Mouse (Mus musculus) forebrain, embryonic 12.5 days (tissue): ENCODE measurements around the gene Bcl11b. TPM values are rescaled to one million over a fixed set of nuclear protein-coding genes. Genes with fewer than 3 reads are reported as not detected.
A peak's percentile ranks its signal among the peaks of the same experiment; 100 is the strongest.

ENCODE experiments used
- ATAC-seq: fragments of 200-750 bp; cut with Nextera tagmentation; 2 replicates; pipeline ENCODE4 v1.8.0; 2017; ENCODE audit warnings: moderate TSS enrichment; ENCODE audit not compliant: low FRiP score
- H3K27ac ChIP-seq: fragments of 300-500 bp; sonication (generic); 2 replicates; pipeline ENCODE4 v1.5.1; 2016; ENCODE audit warnings: mild to moderate bottlenecking
- H3K27me3 ChIP-seq: fragments of 300-500 bp; sonication (generic); 2 replicates; pipeline ENCODE4 v1.6.1; 2016; ENCODE audit warnings: mild to moderate bottlenecking
- H3K36me3 ChIP-seq: fragments of 300-500 bp; sonication (generic); replicated peaks from 2 replicates; pipeline ENCODE4 v1.6.1; 2016; ENCODE audit warnings: mild to moderate bottlenecking
- H3K4me1 ChIP-seq: fragments of 300-500 bp; sonication (generic); 2 replicates; pipeline ENCODE4 v1.6.1; 2016
- H3K4me2 ChIP-seq: fragments of 300-500 bp; sonication (generic); 2 replicates; pipeline ENCODE4 v1.6.1; 2016; ENCODE audit warnings: mild to moderate bottlenecking, moderate library complexity
- H3K4me3 ChIP-seq: fragments of 300-500 bp; sonication (generic); replicated peaks from 2 replicates; pipeline ENCODE4 v1.5.1; 2016; ENCODE audit warnings: mild to moderate bottlenecking
- H3K9ac ChIP-seq: fragments of 300-500 bp; sonication (generic); 2 replicates; pipeline ENCODE4 v1.6.1; 2016; ENCODE audit warnings: mild to moderate bottlenecking
- H3K9me3 ChIP-seq: fragments of 300-500 bp; sonication (generic); 2 replicates; pipeline ENCODE4 v1.6.1; 2016
- WGBS: fragments of 180-500 bp; shearing (Covaris S2); methylation state at CpG from one replicate; pipeline ENCODE4 v1.1.7; 2016; 5-methylcytosine and 5-hydroxymethylcytosine counted together
- polyA plus RNA-seq: library from polyadenylated mRNA; unstranded; fragments of >200 nt; fragmentation: Nextera tagmentation; extraction: Ambion mirVana; gene quantifications from 2 replicates; pipeline ENCODE4 v1.2.1, GENCODE M21; 2016

The Bcl11b gene
- polyA plus RNA-seq, 1 experiment from 2014 or later = 46.0 TPM

- Histone ChIP-seq H3K36me3 (peaks cover 10% of the 10 kb centered on the region; the same call in 1 of the 2 replicates), H3K9ac (no peak overlapping the region), H3K4me1 (peaks cover 22% of the 10 kb centered on the region), H3K4me3 (no peak overlapping the region), H3K27ac (no peak overlapping the region), H3K27me3 (no peaks in the 10 kb centered on the region), H3K4me2 (no peak overlapping the region), H3K9me3 (no peaks in the 10 kb centered on the region)
- ATAC-seq = no peak
- WGBS = 82% methylated on average over 7 of the region's 7 CpGs
These were observed 61.3 kb downstream of the Bcl11b start for GRCm38 (mm10) chr12:107942100-107942499.

- H3K4me2 ChIP-seq = no peak overlapping the region
- peaks cover 4% of the 10 kb centered on the region; the same call in 1 of the 2 replicates for H3K36me3 ChIP-seq
- H3K9me3 ChIP-seq = no peaks in the 10 kb centered on the region
- peaks cover 33% of the 10 kb centered on the region for H3K4me1 ChIP-seq
- 89% methylated on average over 9 of the region's 9 CpGs for WGBS
- no peak overlapping the region for H3K9ac ChIP-seq
- H3K27me3 ChIP-seq = no peaks in the 10 kb centered on the region
- no peak overlapping the region for H3K4me3 ChIP-seq
- ATAC-seq = no peak
- H3K27ac ChIP-seq = no peak overlapping the region
These were observed 62.6 kb downstream of the Bcl11b start for GRCm38 (mm10) chr12:107940774-107941173.

- Histone ChIP-seq H3K36me3 (peaks cover 4% of the 10 kb centered on the region; the same call in 1 of the 2 replicates), H3K9me3 (no peaks in the 10 kb centered on the region), H3K27ac (no peak overlapping the region), H3K4me3 (no peak overlapping the region), H3K4me2 (no peak overlapping the region), H3K4me1 (peaks cover 49% of the 10 kb centered on the region), H3K27me3 (no peaks in the 10 kb centered on the region), H3K9ac (no peak overlapping the region)
- 85% methylated on average over 4 of the region's 4 CpGs for WGBS
- no peak for ATAC-seq
These were observed 64.2 kb downstream of the Bcl11b start for GRCm38 (mm10) chr12:107939177-107939576.

- no peak overlapping the region for H3K9ac ChIP-seq
- no peaks in the 10 kb centered on the region; the same call in 1 of the 2 replicates for H3K36me3 ChIP-seq
- H3K27me3 ChIP-seq = no peaks in the 10 kb centered on the region
- H3K27ac ChIP-seq = no peak overlapping the region
- WGBS = 89% methylated on average over 5 of the region's 5 CpGs
- H3K4me2 ChIP-seq = no peak overlapping the region
- peaks cover 66% of the 10 kb centered on the region for H3K4me1 ChIP-seq
- H3K4me3 ChIP-seq = no peak overlapping the region
- no peak for ATAC-seq
- no peaks in the 10 kb centered on the region for H3K9me3 ChIP-seq
These were observed 66.4 kb downstream of the Bcl11b start for GRCm38 (mm10) chr12:107936972-107937371.

- ATAC-seq = no peak
- no peak overlapping the region for H3K4me2 ChIP-seq
- no peak overlapping the region for H3K9ac ChIP-seq
- peaks cover 72% of the 10 kb centered on the region for H3K4me1 ChIP-seq
- H3K36me3 ChIP-seq = no peaks in the 10 kb centered on the region; the same call in 1 of the 2 replicates
- no peaks in the 10 kb centered on the region for H3K27me3 ChIP-seq
- no peak overlapping the region for H3K4me3 ChIP-seq
- H3K27ac ChIP-seq = 0 out of 2 replicates have a peak overlapping the region, but pooled peaks have one; percentile 8
- WGBS = 82% methylated on average over 7 of the region's 7 CpGs
- H3K9me3 ChIP-seq = no peaks in the 10 kb centered on the region
These were observed 67.0 kb downstream of the Bcl11b start for GRCm38 (mm10) chr12:107936406-107936805.

GRCm38 (mm10) chr12:107934831-107935437 lies 68.5 kb downstream of the Bcl11b start:
- peak; percentile 66 for ATAC-seq
- WGBS = 47% methylated on average over 16 of the region's 19 CpGs
- H3K9me3 ChIP-seq = no peaks in the 10 kb centered on the region
- no peaks in the 10 kb centered on the region; the same call in 1 of the 2 replicates for H3K36me3 ChIP-seq
- peak overlapping the region; percentile 29; the same call in 1 of the 2 replicates for H3K9ac ChIP-seq
- H3K4me3 ChIP-seq = no peak overlapping the region
- H3K27ac ChIP-seq = peak overlapping the region; percentile 79
- no peaks in the 10 kb centered on the region for H3K27me3 ChIP-seq
- peaks cover 86% of the 10 kb centered on the region for H3K4me1 ChIP-seq
- H3K4me2 ChIP-seq = peak overlapping the region; percentile 27

- WGBS = 18% methylated on average over 12 of the region's 12 CpGs
- Histone ChIP-seq H3K27ac (peak overlapping the region; percentile 85), H3K9me3 (no peaks in the 10 kb centered on the region), H3K4me2 (peak overlapping the region; percentile 28), H3K4me1 (peaks cover 95% of the 10 kb centered on the region), H3K27me3 (no peaks in the 10 kb centered on the region), H3K36me3 (no peaks in the 10 kb centered on the region), H3K9ac (no peak overlapping the region), H3K4me3 (no peak overlapping the region)
- ATAC-seq = no peak
These were observed 71.3 kb downstream of the Bcl11b start for GRCm38 (mm10) chr12:107932140-107932539.

GRCm38 (mm10) chr12:107931476-107931875 lies 71.9 kb downstream of the Bcl11b start:
- Histone ChIP-seq H3K27ac (peak overlapping the region; percentile 85), H3K9me3 (no peaks in the 10 kb centered on the region), H3K36me3 (no peaks in the 10 kb centered on the region; the same call in 1 of the 2 replicates), H3K4me1 (peaks cover 98% of the 10 kb centered on the region), H3K9ac (no peak overlapping the region), H3K27me3 (no peaks in the 10 kb centered on the region), H3K4me3 (no peak overlapping the region), H3K4me2 (peak overlapping the region; percentile 9; the same call in 1 of the 2 replicates)
- WGBS = 67% methylated on average over 5 of the region's 5 CpGs
- ATAC-seq = no peak

- ATAC-seq = no peak
- Histone ChIP-seq H3K27ac (peak overlapping the region; percentile 85), H3K27me3 (no peaks in the 10 kb centered on the region), H3K4me2 (peak overlapping the region; percentile 17; the same call in 1 of the 2 replicates), H3K36me3 (no peaks in the 10 kb centered on the region; the same call in 1 of the 2 replicates), H3K9ac (no peak overlapping the region), H3K4me1 (peaks cover 93% of the 10 kb centered on the region), H3K9me3 (no peaks in the 10 kb centered on the region), H3K4me3 (no peak overlapping the region)
- WGBS = 58% methylated on average over 28 of the region's 28 CpGs
These were observed 72.6 kb downstream of the Bcl11b start for GRCm38 (mm10) chr12:107930611-107931350.

- Histone ChIP-seq H3K27ac (peak overlapping the region; percentile 89), H3K36me3 (no peaks in the 10 kb centered on the region; the same call in 1 of the 2 replicates), H3K9me3 (no peaks in the 10 kb centered on the region), H3K4me3 (no peak overlapping the region), H3K4me1 (peaks cover 91% of the 10 kb centered on the region), H3K9ac (0 out of 2 replicates have a peak overlapping the region, but pooled peaks have one; percentile 25), H3K27me3 (no peaks in the 10 kb centered on the region), H3K4me2 (peak overlapping the region; percentile 40)
- WGBS = 65% methylated on average over 7 of the region's 7 CpGs
- ATAC-seq = no peak
These were observed 74.5 kb downstream of the Bcl11b start for GRCm38 (mm10) chr12:107928905-107929304.

- H3K9me3 ChIP-seq = no peaks in the 10 kb centered on the region
- ATAC-seq = peak; percentile 59
- no peak overlapping the region for H3K9ac ChIP-seq
- H3K4me1 ChIP-seq = peaks cover 90% of the 10 kb centered on the region
- H3K4me2 ChIP-seq = peak overlapping the region; percentile 40
- 42% methylated on average over 15 of the region's 15 CpGs for WGBS
- H3K36me3 ChIP-seq = no peaks in the 10 kb centered on the region; the same call in 1 of the 2 replicates
- peak overlapping the region; percentile 89 for H3K27ac ChIP-seq
- H3K27me3 ChIP-seq = no peaks in the 10 kb centered on the region
- no peak overlapping the region for H3K4me3 ChIP-seq
These were observed 74.9 kb downstream of the Bcl11b start for GRCm38 (mm10) chr12:107928464-107928901.

GRCm38 (mm10) chr12:107927961-107928431 lies 75.4 kb downstream of the Bcl11b start:
- H3K9ac ChIP-seq = no peak overlapping the region
- peaks cover 90% of the 10 kb centered on the region for H3K4me1 ChIP-seq
- H3K9me3 ChIP-seq = no peaks in the 10 kb centered on the region
- H3K27me3 ChIP-seq = no peaks in the 10 kb centered on the region
- ATAC-seq = peak; percentile 62
- WGBS = 48% methylated on average over 10 of the region's 10 CpGs
- no peaks in the 10 kb centered on the region; the same call in 1 of the 2 replicates for H3K36me3 ChIP-seq
- H3K4me3 ChIP-seq = no peak overlapping the region
- peak overlapping the region; percentile 89 for H3K27ac ChIP-seq
- H3K4me2 ChIP-seq = peak overlapping the region; percentile 40
